Mouse (Mus musculus): Measurements from ENCODE around the gene Gm30302.

Gene Gm30302

GRCm38 (mm10) chr13:49736430-49736829 is 62.4 kb downstream of the Gm30302 start:
- no peak for DNase-seq (ENCODE audit: low spot score)
